Mouse (Mus musculus) stomach, postnatal 0 days (tissue): Measurements from ENCODE around the gene Plcd3. TPM values are rescaled to one million over a fixed set of nuclear protein-coding genes. Genes with fewer than 3 reads are reported as not detected.
A peak's percentile ranks its signal among the peaks of the same experiment; 100 is the strongest.

Source experiments
- ATAC-seq: fragments of 200-750 bp; cut with Nextera tagmentation; 2 replicates; pipeline ENCODE4 v1.8.0; 2017; ENCODE audit not compliant: low FRiP score, low TSS enrichment
- DNase-seq: peaks from one replicate; pipeline ENCODE4 v3.0.0-alpha.2; 2016; ENCODE audit warnings: low spot score
- H3K27ac ChIP-seq: fragments of 300-500 bp; sonication (generic); replicated peaks from 2 replicates; pipeline ENCODE4 v1.5.1; 2014; ENCODE audit warnings: mild to moderate bottlenecking, control low read depth
- H3K27me3 ChIP-seq: fragments of 300-500 bp; sonication (generic); 2 replicates; pipeline ENCODE4 v1.6.1; 2014; ENCODE audit warnings: low read length; ENCODE audit not compliant: control insufficient read depth, insufficient read depth
- H3K36me3 ChIP-seq: fragments of 300-500 bp; sonication (generic); 2 replicates; pipeline ENCODE4 v1.6.1; 2014; ENCODE audit warnings: low read length, mixed read lengths; ENCODE audit not compliant: control insufficient read depth, insufficient read depth
- H3K4me1 ChIP-seq: fragments of 300-500 bp; sonication (generic); replicated peaks from 2 replicates; pipeline ENCODE4 v1.6.1; 2014; ENCODE audit warnings: antibody characterized with exemption; ENCODE audit not compliant: control insufficient read depth, insufficient read depth
- H3K4me2 ChIP-seq: fragments of 300-500 bp; sonication (generic); replicated peaks from 2 replicates; pipeline ENCODE4 v1.6.1; 2014; ENCODE audit warnings: low read depth, mild to moderate bottlenecking, control low read depth, moderate library complexity
- H3K4me3 ChIP-seq: fragments of 300-500 bp; sonication (generic); 2 replicates; pipeline ENCODE4 v1.5.1; 2014; ENCODE audit warnings: low read depth, low read length, control low read depth
- H3K9ac ChIP-seq: fragments of 300-500 bp; sonication (generic); 2 replicates; pipeline ENCODE4 v1.6.1; 2014; ENCODE audit warnings: mild to moderate bottlenecking, low read length, control low read depth, mixed read lengths
- H3K9me3 ChIP-seq: fragments of 300-500 bp; sonication (generic); 2 replicates; pipeline ENCODE4 v1.6.1; 2016; ENCODE audit warnings: low read length; ENCODE audit not compliant: control insufficient read depth
- CTCF ChIP-seq: IDR thresholded peaks from 2 replicates; pipeline ENCODE4 v1.5.1; 2016; ENCODE audit warnings: antibody characterized with exemption, low read depth, mild to moderate bottlenecking, moderate library complexity
- EP300 ChIP-seq: optimal IDR thresholded peaks from 2 replicates; pipeline ENCODE3; 2016; ENCODE audit warnings: antibody characterized with exemption
- WGBS: fragments of 180-500 bp; shearing (Covaris S2); extraction: QIAGEN DNeasy Blood & Tissue Kit; methylation state at CpG from one replicate; pipeline ENCODE4 v1.1.7; 2014; 5-methylcytosine and 5-hydroxymethylcytosine counted together
- polyA plus RNA-seq: library from polyadenylated mRNA; unstranded; fragments of >200 nt; fragmentation: Nextera tagmentation; extraction: Ambion mirVana; gene quantifications from 2 replicates; pipeline ENCODE4 v1.2.1, GENCODE M21; 2015

The Plcd3 gene
- polyA plus RNA-seq, 1 experiment from 2014 or later = 4.2 TPM

- Histone ChIP-seq H3K4me3 (peak overlapping the region; percentile 19; the same call in 1 of the 2 replicates), H3K27me3 (no peaks in the 10 kb centered on the region), H3K36me3 (0 out of 2 replicates have a peak, but pooled peaks cover 3% of the 10 kb centered on the region), H3K4me2 (peak overlapping the region; percentile 37; the same call in 1 of the 2 replicates), H3K9me3 (no peaks in the 10 kb centered on the region), H3K4me1 (peaks cover 17% of the 10 kb centered on the region), H3K27ac (peak overlapping the region; percentile 94), H3K9ac (peak overlapping the region; percentile 55)
- peak; percentile 68 for DNase-seq
- ATAC-seq = peak; percentile 28; the same call in 1 of the 2 replicates
- TF ChIP-seq CTCF (peak; percentile 46), EP300 (no peak)
- WGBS = 35% methylated on average over 8 of the region's 8 CpGs
These were observed 41.2 kb upstream of the Plcd3 start for GRCm38 (mm10) chr11:103142441-103143182.

- 0 out of 2 replicates have a peak, but pooled peaks have one; percentile 2 for ATAC-seq
These were observed 40.4 kb upstream of the Plcd3 start for GRCm38 (mm10) chr11:103141944-103142255.

GRCm38 (mm10) chr11:103141101-103141943, 39.9 kb upstream of the Plcd3 start:
- 14% methylated on average over 11 of the region's 11 CpGs for WGBS

More at GRCm38 (mm10) chr11:103141944-103142255, 40.4 kb upstream of the Plcd3 start:
- Histone ChIP-seq H3K9me3 (no peaks in the 10 kb centered on the region), H3K4me3 (no peak overlapping the region), H3K27me3 (no peaks in the 10 kb centered on the region), H3K27ac (peak overlapping the region; percentile 94), H3K36me3 (0 out of 2 replicates have a peak, but pooled peaks cover 3% of the 10 kb centered on the region), H3K4me1 (peaks cover 17% of the 10 kb centered on the region), H3K4me2 (peak overlapping the region; percentile 11; the same call in 1 of the 2 replicates), H3K9ac (0 out of 2 replicates have a peak overlapping the region, but pooled peaks have one; percentile 23)
- peak; percentile 31 for DNase-seq
- no peak for TF ChIP-seq EP300
- TF ChIP-seq CTCF = no peak
- 31% methylated on average over 1 of the region's 1 CpGs for WGBS

GRCm38 (mm10) chr11:103140763-103141100, 39.3 kb upstream of the Plcd3 start:
- H3K36me3 ChIP-seq = 0 out of 2 replicates have a peak, but pooled peaks cover 3% of the 10 kb centered on the region
- H3K9me3 ChIP-seq = no peaks in the 10 kb centered on the region
- H3K4me1 ChIP-seq = peaks cover 17% of the 10 kb centered on the region
- DNase-seq (no peak), ATAC-seq (peak; percentile 9)
- peak overlapping the region; percentile 94 for H3K27ac ChIP-seq
- no peak overlapping the region for H3K4me2 ChIP-seq
- 20% methylated on average over 6 of the region's 6 CpGs for WGBS
- H3K27me3 ChIP-seq = no peaks in the 10 kb centered on the region
- no peak for TF ChIP-seq EP300
- TF ChIP-seq CTCF = no peak
- H3K9ac ChIP-seq = peak overlapping the region; percentile 32
- no peak overlapping the region for H3K4me3 ChIP-seq

More at GRCm38 (mm10) chr11:103141101-103141943, 39.9 kb upstream of the Plcd3 start:
- ATAC-seq (peak; percentile 86), DNase-seq (peak; percentile 88)
- Histone ChIP-seq H3K4me2 (peak overlapping the region; percentile 11; the same call in 1 of the 2 replicates), H3K4me1 (peaks cover 17% of the 10 kb centered on the region), H3K4me3 (no peak overlapping the region), H3K9ac (peak overlapping the region; percentile 32), H3K36me3 (0 out of 2 replicates have a peak, but pooled peaks cover 3% of the 10 kb centered on the region), H3K27ac (peak overlapping the region; percentile 94), H3K9me3 (no peaks in the 10 kb centered on the region), H3K27me3 (no peaks in the 10 kb centered on the region)
- TF ChIP-seq EP300 (no peak), CTCF (0 out of 2 replicates have a peak, but pooled peaks have one; percentile 1)

- Histone ChIP-seq H3K36me3 (0 out of 2 replicates have a peak, but pooled peaks cover 3% of the 10 kb centered on the region), H3K4me3 (no peak overlapping the region), H3K9ac (peak overlapping the region; percentile 32; the same call in 1 of the 2 replicates), H3K27ac (peak overlapping the region; percentile 94), H3K4me1 (peaks cover 15% of the 10 kb centered on the region), H3K4me2 (no peak overlapping the region), H3K27me3 (no peaks in the 10 kb centered on the region), H3K9me3 (no peaks in the 10 kb centered on the region)
- no peak for DNase-seq
- TF ChIP-seq EP300 = no peak
- no peak for TF ChIP-seq CTCF
- no peak for ATAC-seq
- 67% methylated on average over 14 of the region's 14 CpGs for WGBS
These were observed 38.7 kb upstream of the Plcd3 start for GRCm38 (mm10) chr11:103139951-103140762.
